Mouse (Mus musculus): ENCODE measurements around the gene Brinp2. TPM values are rescaled to one million over a fixed set of nuclear protein-coding genes. Genes with fewer than 3 reads are reported as not detected.

Gene Brinp2
- total and polyA plus RNA-seq, 3 experiments, result 0.03 TPM; not detected in 2

- Histone ChIP-seq H3K36me3 (ENCODE audit: control insufficient read depth in 1 of 2, insufficient read depth in 2 of 2, low read length in 2 of 2) (no peaks in the 10 kb centered on the region), H3K4me3 (ENCODE audit: control insufficient read depth in 1 of 2, insufficient read depth in 1 of 2, low read depth in 2 of 2, low read length in 2 of 2) (no peak overlapping the region), H3K9ac (ENCODE audit: control insufficient read depth, low read depth, low read length, poor library complexity, severe bottlenecking) (no peak overlapping the region), H3K79me2 (ENCODE audit: control insufficient read depth, insufficient read depth, low read length, poor library complexity) (no peaks in the 10 kb centered on the region), H3K4me1 (ENCODE audit: control insufficient read depth in 1 of 2, insufficient read depth in 2 of 2, low read length in 2 of 2) (no peaks in the 10 kb centered on the region), H3K27ac (ENCODE audit: control insufficient read depth, low read depth, low read length) (no peak overlapping the region), H3K9me3 (replicated peaks; ENCODE audit: insufficient read depth, low read length) (no peaks in the 10 kb centered on the region), H3K27me3 (ENCODE audit: control insufficient read depth in 1 of 2, insufficient read depth in 2 of 2, low read length in 2 of 2) (no peaks in the 10 kb centered on the region)
- DNase-seq (ENCODE audit: low read depth, low spot score), result no peak
- TF ChIP-seq RAD21 (IDR thresholded peaks at IDR 0.05; ENCODE audit: low read depth, low read length) (no peak), UBTF (IDR thresholded peaks at IDR 0.05; ENCODE audit: borderline replicate concordance, insufficient read depth, low read depth, low read length) (no peak), POLR2A (IDR thresholded peaks at IDR 0.05; ENCODE audit: control insufficient read depth in 1 of 2, insufficient read depth in 1 of 2, low read depth in 1 of 2, low read length in 2 of 2, poor library complexity in 1 of 2) (no peak), POLR2AphosphoS2 (IDR thresholded peaks at IDR 0.05; ENCODE audit: low read length) (no peak), BHLHE40 (IDR thresholded peaks at IDR 0.05; ENCODE audit: borderline replicate concordance, low read depth, low read length) (no peak), KAT2A (conservative IDR thresholded peaks at IDR 0.05; ENCODE audit: low read depth, low read length) (no peak), ZC3H11A (IDR thresholded peaks at IDR 0.05; ENCODE audit: low read depth, low read length) (no peak), ZKSCAN1 (IDR thresholded peaks at IDR 0.05; ENCODE audit: low read depth, low read length) (no peak), HCFC1 (IDR thresholded peaks at IDR 0.05; ENCODE audit: low read depth, low read length) (no peak), ETS1 (IDR thresholded peaks at IDR 0.05; ENCODE audit: low read depth, low read length) (no peak), ZMIZ1 (IDR thresholded peaks at IDR 0.05; ENCODE audit: low read depth, low read length) (no peak), SMC3 (IDR thresholded peaks at IDR 0.05; ENCODE audit: low read depth, low read length) (no peak), TBP (IDR thresholded peaks at IDR 0.05; ENCODE audit: low read depth, low read length) (no peak), USF1 (IDR thresholded peaks at IDR 0.05; ENCODE audit: low read depth, low read length) (no peak)
Observed at GRCm38 (mm10) chr1:158397058-158397457, 40.9 kb upstream of the Brinp2 start.

- TF ChIP-seq MYB (IDR thresholded peaks at IDR 0.05; ENCODE audit: low read depth, low read length) (no peak), MXI1 (IDR thresholded peaks at IDR 0.05; ENCODE audit: low read depth, low read length) (no peak), EP300 (IDR thresholded peaks at IDR 0.05; ENCODE audit: low read depth in 1 of 2, low read length in 2 of 2) (no peak), USF2 (IDR thresholded peaks at IDR 0.05; ENCODE audit: borderline replicate concordance in 1 of 2, insufficient read depth in 1 of 2, low read depth in 1 of 2, low read length in 2 of 2) (no peak), TBP (IDR thresholded peaks at IDR 0.05; ENCODE audit: low read depth, low read length) (no peak), POLR2AphosphoS5 (IDR thresholded peaks at IDR 0.05; ENCODE audit: borderline replicate concordance, low read depth, low read length) (no peak), UBTF (IDR thresholded peaks at IDR 0.05; ENCODE audit: borderline replicate concordance, insufficient read depth, low read depth, low read length) (no peak), ZC3H11A (IDR thresholded peaks at IDR 0.05; ENCODE audit: low read depth, low read length) (no peak), RAD21 (IDR thresholded peaks at IDR 0.05; ENCODE audit: low read depth, low read length) (no peak), SMC3 (IDR thresholded peaks at IDR 0.05; ENCODE audit: low read depth, low read length) (no peak)
- no peak for DNase-seq (ENCODE audit: low read depth, low spot score)
- no peaks in the 10 kb centered on the region for H3K79me2 ChIP-seq (ENCODE audit: control insufficient read depth, insufficient read depth, low read length, poor library complexity)
- no peak overlapping the region for H3K27ac ChIP-seq (ENCODE audit: control insufficient read depth, low read depth, low read length)
- H3K4me1 ChIP-seq (ENCODE audit: control insufficient read depth in 1 of 2, insufficient read depth in 2 of 2, low read length in 2 of 2), result no peaks in the 10 kb centered on the region
- H3K9me3 ChIP-seq (replicated peaks; ENCODE audit: insufficient read depth, low read length), result no peaks in the 10 kb centered on the region
- H3K9ac ChIP-seq (ENCODE audit: control insufficient read depth, low read depth, low read length, poor library complexity, severe bottlenecking), result no peak overlapping the region
- H3K4me3 ChIP-seq (ENCODE audit: control insufficient read depth in 1 of 2, insufficient read depth in 1 of 2, low read depth in 2 of 2, low read length in 2 of 2), result no peak overlapping the region
- H3K36me3 ChIP-seq (ENCODE audit: control insufficient read depth in 1 of 2, insufficient read depth in 2 of 2, low read length in 2 of 2), result no peaks in the 10 kb centered on the region
- no peaks in the 10 kb centered on the region for H3K27me3 ChIP-seq (ENCODE audit: control insufficient read depth in 1 of 2, insufficient read depth in 2 of 2, low read length in 2 of 2)
Observed at GRCm38 (mm10) chr1:158390693-158391092, 34.6 kb upstream of the Brinp2 start.
